Mouse (Mus musculus) pancreas, adult 10 weeks (tissue): Measurements from ENCODE around the gene Procr. TPM values are rescaled to one million over a fixed set of nuclear protein-coding genes. Genes with fewer than 3 reads are reported as not detected.

Source experiments
- polyA plus RNA-seq: library from polyadenylated mRNA; stranded (reverse); fragments of 350-450 nt; fragmentation: Illumina TruSeq; extraction: RNeasy Lipid Tissue Mini Kit (QIAGEN cat#74804); gene quantifications from one replicate; pipeline ENCODE4 v1.2.3, GENCODE M21; 2015; ENCODE audit warnings: low read depth, low replicate concordance; ENCODE audit not compliant: insufficient read depth

The Procr gene
- polyA plus RNA-seq = 6.8 TPM

DNA sequence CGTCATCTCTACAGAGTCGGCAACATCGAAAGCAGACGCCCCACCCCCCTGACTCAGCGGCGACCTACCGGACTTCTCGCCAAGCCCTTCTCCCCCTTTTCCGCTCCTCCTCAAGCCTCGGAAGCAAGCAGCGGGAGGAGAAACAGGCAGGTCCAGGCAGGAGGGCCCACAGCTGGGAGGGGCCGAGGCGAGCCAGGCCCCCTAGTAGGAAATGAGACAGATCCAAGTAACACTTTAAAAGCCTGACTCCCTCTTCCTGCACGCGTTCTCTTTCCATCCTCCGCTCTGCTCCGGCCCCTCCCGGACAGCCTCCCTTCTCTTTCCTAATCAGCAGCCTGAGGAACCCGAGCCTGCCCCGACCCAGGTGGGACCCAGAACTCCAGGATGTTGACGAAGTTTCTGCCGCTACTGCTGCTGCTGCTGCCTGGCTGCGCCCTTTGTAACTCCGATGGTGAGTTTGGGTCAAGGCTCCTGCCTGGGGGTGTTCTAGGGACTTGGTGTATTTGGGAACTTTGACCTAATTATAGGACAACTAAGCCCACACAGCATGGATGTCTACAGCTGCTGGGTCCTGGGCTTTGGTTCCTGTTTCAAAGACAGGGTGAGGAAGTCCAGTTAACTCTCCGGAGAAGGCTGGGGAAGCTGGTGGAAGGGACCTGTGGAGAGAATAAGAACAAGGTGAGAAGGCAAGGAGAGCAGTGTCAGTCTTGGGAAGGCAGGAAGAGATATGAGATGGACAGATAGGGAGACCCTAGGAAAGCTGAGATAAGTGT, at the start of gene Procr:
TSS of gene Procr (plus strand) at position 104 of the 773 bp plus-strand sequence.

GRCm38 (mm10) chr2:155729158-155729645, 21.7 kb upstream of the Procr start, which contains the start of gene Edem2:
TSS of gene Edem2 (minus strand) at chr2:155729475.

GRCm38 (mm10) chr2:155735766-155736165, 15.2 kb upstream of the Procr start, which contains the start of gene Gm17581:
TSS of gene Gm17581 (minus strand) at chr2:155735866.

DNA sequence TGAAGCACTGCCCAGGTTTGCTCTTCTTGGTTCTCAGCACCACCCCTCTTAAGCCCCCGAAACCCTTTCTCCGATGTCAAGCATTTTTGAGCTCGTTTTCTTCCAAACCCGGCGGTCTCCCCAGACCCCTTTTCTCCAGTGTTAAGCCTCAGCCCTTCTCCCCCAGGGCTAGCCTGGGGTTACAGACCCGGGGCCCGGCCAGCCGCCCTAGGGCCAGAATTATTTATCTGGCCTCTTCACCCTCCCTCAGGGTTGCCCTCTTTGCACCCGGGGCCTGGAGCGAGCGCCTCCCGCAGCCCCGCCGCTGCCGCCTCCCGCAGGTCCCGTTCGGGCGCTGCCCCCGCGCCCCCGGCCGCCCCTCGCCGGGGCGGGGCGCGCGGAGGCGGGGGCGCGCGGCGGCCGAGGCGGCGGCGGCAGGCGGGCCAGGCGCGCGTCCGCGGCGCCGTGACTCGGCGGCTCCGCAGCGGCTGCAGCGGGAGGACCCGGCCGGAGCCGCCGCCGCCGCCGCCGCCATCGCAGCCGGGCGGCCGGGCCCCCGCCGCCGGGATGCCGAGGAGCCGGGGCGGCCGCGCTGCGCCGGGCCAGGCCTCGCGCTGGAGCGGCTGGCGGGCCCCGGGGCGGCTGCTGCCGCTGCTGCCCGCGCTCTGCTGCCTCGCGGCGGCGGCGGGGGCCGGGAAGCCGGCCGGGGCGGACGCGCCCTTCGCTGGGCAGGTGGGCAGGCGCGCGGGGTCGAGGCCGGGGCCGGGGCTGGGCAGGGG, 24.2 kb downstream of the Procr start, which contains the start of gene Mmp24:
TSS of gene Mmp24 (plus strand) at position 416 of the 758 bp plus-strand sequence.

Other genes with a start within 250 kb of the Procr start
- 6.0 TPM for gene Acss2, start 233.2 kb upstream of the Procr start, polyA plus RNA-seq
- 4.5 TPM for gene Ggt7, start 232.9 kb upstream of the Procr start, polyA plus RNA-seq
- 3.0 TPM for gene Gss, start 158.3 kb upstream of the Procr start, polyA plus RNA-seq
- gene Myh7b, start 139.9 kb upstream of the Procr start, polyA plus RNA-seq = not detected
- 34.8 TPM for gene Trpc4ap, start 58.7 kb upstream of the Procr start, polyA plus RNA-seq
- 84.1 TPM for gene Edem2, start 21.6 kb upstream of the Procr start, polyA plus RNA-seq
- not detected for gene Gm17581, start 15.3 kb upstream of the Procr start, polyA plus RNA-seq
- 0.30 TPM for gene Mmp24, start 24.2 kb downstream of the Procr start, polyA plus RNA-seq
- 13.2 TPM for gene BC029722, start 68.3 kb downstream of the Procr start, polyA plus RNA-seq
- 16.0 TPM for gene Eif6, start 75.8 kb downstream of the Procr start, polyA plus RNA-seq
- not detected for gene Fam83c, start 83.7 kb downstream of the Procr start, polyA plus RNA-seq
- 6.6 TPM for gene Uqcc1, start 179.2 kb downstream of the Procr start, polyA plus RNA-seq
- gene Gm15557, start 189.6 kb downstream of the Procr start, polyA plus RNA-seq = not detected
- not detected for gene Gdf5, start 194.2 kb downstream of the Procr start, polyA plus RNA-seq
- gene Cep250, start 205.3 kb downstream of the Procr start, polyA plus RNA-seq = 3.5 TPM